Mouse (Mus musculus) ZHBTc4 (cell line): ENCODE measurements at regions not wholly inside any gene's neighbourhood (a gene's known extent, or its start where the extent isn't known, plus 50 kb on each side); places are given as distances from the start of the nearest gene placed in this dataset.
A peak's percentile ranks its signal among the peaks of the same experiment; 100 is the strongest.

Source experiments
- DNase-seq: peaks from one replicate; pipeline ENCODE4 v3.0.0-alpha.2; 2011; ENCODE audit warnings: low read depth, low spot score

DNA sequence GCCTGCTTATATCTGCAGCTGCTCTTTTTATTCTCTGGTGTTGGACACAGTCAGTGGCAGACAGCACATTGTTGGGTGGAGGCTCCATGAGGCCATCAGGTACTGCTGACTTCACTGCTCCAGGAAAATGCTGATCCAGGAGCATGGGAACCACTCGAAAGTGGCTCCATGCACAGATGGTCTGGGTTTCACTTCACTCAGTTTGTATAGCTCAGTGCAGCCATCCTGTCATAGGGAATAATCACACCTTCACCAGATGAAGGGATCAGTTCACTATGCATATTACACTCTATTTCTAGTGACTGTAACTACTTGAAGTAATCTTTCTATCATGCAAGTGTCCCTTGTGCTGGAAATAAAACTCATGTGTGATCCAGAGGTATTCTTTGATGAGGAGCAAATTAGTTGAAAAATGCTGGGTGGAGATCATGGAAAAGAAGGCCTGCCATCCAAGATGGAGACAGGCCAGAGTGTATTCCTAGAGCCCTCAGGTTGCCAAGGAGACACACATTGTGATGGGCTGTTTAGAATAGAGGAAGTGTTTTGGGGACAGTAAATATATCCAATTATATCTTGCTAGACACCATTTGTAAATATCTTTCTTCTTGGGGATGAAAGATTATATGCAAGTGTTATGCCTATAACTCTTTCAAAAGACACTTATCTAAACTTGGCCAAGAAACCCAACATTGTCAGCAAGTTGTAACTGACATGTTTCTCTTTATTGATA is 103.7 kb upstream of the Arhgap42 start:
- DNase-seq: no peak

DNA sequence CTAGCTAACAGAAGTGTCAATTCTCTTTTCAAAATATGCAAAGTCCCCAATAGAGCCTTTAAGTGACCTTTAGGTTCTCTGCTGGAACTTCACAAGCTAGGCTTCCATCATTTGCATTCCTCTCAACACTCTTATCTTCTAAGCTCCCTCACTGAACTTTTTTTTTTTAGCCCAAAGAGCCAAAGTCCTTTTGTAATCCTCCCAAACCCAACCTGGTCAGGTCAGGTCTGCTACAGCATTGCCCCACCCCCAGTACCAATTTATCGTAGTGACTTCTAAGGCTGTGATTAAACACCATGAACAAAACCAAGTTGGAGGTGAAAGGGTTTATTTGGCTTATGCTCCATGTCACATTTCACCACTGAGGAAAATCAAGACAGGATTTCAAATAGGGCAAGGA is 79.7 kb upstream of the Arhgap42 start:
- no peak for DNase-seq

DNA sequence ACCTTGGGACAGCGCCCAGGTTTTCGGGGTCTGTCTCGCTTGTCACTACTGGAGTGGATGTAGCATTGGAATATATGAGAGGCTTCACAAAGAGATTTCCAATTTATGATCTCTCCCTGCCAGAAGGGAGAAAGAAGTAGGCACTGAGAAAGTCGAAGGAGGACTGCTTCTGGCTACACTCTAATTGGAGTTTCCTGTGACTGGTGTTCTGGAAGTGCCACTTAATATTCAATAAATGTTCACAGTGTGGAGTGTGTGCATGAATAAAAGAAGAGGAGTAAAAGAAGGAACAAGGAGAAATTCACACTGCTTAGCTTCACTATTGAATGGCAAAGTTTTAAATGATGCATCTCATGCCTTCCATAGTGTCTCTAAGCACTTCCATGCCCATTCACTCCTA is 77.1 kb upstream of the Arhgap42 start:
- DNase-seq: no peak

DNA sequence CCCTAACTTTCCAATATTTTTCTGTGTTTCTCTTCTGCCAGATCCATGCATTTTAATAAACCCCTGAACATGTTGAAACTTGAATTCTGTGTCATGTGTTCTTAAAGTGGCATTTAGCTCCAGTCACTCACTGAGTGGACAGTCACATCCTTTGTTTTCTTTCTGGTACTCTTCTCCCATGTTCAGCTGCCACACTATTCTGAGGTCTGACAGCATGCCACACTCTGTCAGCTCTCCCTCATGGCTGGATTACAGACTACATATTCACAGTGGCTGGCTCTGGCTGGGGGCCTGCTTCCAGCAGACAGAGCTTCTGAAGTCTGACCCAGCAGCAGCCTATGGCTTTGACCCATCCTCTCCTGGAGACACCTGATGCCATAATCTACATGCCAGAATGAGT is 73.4 kb upstream of the Arhgap42 start:
- no peak for DNase-seq

DNA sequence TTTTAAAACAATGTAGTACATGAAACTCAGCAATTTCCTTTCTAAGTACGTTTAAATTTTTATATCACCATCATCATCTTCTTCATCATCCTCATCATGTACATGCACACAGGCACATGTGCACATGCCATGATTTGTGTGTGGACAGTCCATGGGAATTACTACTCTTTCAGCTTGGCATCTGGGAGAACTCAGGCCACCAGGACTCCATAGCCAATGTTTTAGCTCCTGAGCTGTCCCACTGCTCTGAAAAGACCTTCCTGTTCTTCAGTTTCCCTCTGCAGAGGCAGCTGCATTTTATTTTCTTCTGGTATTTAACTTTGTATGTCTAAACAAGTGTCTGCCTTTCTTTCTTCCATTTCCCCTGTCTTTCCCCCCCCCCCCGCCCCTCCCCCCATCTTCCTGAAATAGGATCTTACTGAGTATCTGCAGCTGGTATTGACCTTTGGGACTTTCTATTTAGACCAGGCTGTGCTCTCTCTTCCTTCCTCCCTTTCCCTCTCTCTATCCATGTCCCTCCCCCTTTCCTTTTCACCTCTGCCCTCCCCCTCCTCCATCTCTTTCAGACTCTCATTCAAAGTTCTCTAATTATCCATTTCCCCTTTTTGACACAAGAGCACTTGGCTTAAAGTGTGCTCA is 72.8 kb upstream of the Arhgap42 start:
- DNase-seq: peak; percentile 23

DNA sequence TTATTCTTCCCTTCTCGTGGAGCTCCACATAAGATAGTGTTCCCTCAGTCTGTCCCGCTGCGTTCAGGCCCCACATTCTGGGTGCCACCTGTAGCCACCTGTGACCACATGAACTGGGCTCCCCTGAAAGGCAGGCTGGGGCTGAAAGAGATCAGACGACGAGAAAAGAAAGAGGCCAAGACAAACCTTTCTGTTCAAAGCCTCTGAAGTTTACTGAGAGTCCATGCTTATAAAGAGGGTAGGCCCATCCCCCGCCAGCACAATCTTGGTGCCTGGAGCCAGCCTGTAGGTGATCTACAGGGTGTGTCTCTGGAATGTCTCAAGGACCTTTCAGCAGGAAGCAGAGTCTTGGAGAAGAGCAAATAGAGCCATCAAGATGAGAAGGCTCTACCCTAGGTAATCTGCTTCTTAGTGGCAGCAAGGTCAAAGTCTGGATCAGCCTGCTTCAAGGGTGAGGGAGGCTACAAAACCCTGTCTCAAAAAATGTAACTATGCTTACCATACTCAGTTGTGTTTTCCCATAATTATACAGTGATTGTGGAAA is 72.2 kb upstream of the Arhgap42 start:
- peak; percentile 79 for DNase-seq

DNA sequence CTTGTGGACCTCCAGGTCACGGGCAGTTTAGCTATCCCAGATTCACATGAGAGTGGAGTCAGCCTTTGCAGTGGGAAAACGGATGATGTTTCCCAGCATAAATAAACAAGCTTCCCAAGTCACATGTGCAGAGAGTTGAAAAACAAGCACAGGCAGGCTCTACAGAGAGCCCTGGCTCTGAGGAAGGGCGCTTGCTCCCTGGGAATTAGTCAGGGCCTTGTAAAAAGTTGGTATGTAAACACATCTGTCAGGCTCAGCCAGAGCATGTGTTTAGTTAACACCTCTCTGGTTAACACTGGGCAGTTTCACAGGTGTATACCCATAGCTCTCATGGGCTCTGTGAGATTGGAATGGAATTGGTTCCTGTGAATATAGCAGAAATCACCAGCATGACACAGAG is 51.9 kb upstream of the Arhgap42 start:
- DNase-seq: no peak

DNA sequence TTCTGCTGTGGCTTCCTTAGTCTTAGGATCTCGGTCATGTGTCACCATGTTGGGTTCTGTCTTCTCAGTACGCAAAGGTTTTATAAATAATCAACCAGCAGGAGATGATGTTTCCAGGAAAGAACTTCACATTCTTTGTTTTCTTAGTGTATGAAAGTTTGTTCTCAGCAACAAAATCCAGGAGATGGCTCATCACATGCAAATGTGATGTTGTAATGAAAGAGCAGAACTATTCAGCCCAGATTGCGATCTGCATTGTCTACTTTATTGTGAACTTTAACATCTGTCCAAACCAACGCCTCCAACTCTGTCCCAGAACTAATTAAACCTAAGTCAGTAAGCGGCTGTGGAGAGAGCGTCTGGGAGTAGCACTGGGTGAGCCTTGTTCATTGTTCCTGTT is 50.7 kb upstream of the Arhgap42 start:
- DNase-seq: peak; percentile 57
